Mouse (Mus musculus) forebrain, embryonic 10.5 days (tissue): Measurements from ENCODE around the gene Blnk. TPM values are rescaled to one million over a fixed set of nuclear protein-coding genes. Genes with fewer than 3 reads are reported as not detected.

Source experiments
- DNase-seq: peaks from one replicate; pipeline ENCODE4 v3.0.0-alpha.2; 2017; ENCODE audit warnings: low spot score; ENCODE audit errors: extremely low spot score
- H3K27ac ChIP-seq: fragments of 300-500 bp; sonication (generic); 2 replicates; pipeline ENCODE4 v1.5.1; 2016; ENCODE audit warnings: mild to moderate bottlenecking
- H3K27me3 ChIP-seq: fragments of 300-500 bp; sonication (generic); 2 replicates; pipeline ENCODE4 v1.6.1; 2016; ENCODE audit warnings: mild to moderate bottlenecking; ENCODE audit not compliant: poor library complexity, severe bottlenecking
- H3K36me3 ChIP-seq: fragments of 300-500 bp; sonication (generic); replicated peaks from 2 replicates; pipeline ENCODE4 v1.6.1; 2016; ENCODE audit warnings: mild to moderate bottlenecking, moderate library complexity
- H3K4me1 ChIP-seq: fragments of 300-500 bp; sonication (generic); 2 replicates; pipeline ENCODE4 v1.6.1; 2016
- H3K4me3 ChIP-seq: fragments of 300-500 bp; sonication (generic); 2 replicates; pipeline ENCODE4 v1.5.1; 2016; ENCODE audit warnings: mild to moderate bottlenecking, moderate library complexity
- H3K9me3 ChIP-seq: fragments of 300-500 bp; sonication (generic); 2 replicates; pipeline ENCODE4 v1.6.1; 2016; ENCODE audit warnings: mild to moderate bottlenecking, moderate library complexity
- WGBS: fragments of 180-500 bp; shearing (Covaris S2); methylation state at CpG from one replicate; pipeline ENCODE4 v1.1.7; 2016; 5-methylcytosine and 5-hydroxymethylcytosine counted together
- polyA plus RNA-seq: library from polyadenylated mRNA; unstranded; fragments of >200 nt; fragmentation: Nextera tagmentation; extraction: Ambion mirVana; gene quantifications from 2 replicates; pipeline ENCODE4 v1.2.1, GENCODE M21; 2016

Gene Blnk
- polyA plus RNA-seq, 1 experiment from 2014 or later: 0.35 TPM

GRCm38 (mm10) chr19:40976946-40977917, 17.1 kb downstream of the Blnk start:
- H3K27me3 ChIP-seq: no peaks in the 10 kb centered on the region

DNA sequence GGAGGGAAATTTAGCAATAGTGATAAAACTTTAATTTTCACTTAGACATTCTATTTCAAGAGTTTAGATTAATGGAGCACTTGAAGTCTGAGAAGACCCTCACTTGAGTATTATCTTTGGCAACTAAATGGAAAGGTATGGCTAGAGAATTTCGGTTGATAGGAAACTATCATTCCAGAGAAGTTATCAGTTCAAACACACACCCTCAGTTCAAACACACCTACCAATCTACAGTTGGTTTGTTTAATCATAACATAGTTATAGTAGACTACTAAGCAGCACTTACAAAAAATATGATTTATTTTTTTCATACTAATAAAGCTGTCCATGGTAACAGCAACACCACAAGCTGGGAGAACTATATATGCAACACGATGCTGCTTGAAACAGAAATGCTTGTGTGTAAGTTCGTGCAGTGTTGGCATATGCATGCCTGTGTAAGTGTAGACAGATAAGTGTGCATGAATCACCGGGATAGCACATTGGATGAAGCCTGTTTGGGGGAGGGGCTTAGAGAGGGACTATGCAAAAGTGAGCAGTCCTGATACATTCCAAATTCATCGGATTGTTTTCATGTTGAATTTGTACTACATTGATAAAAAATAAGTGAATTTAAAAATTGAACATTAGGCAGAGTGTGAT, 22.9 kb downstream of the Blnk start:
- Histone ChIP-seq H3K4me3 (no peak overlapping the region), H3K27me3 (no peaks in the 10 kb centered on the region), H3K4me1 (no peaks in the 10 kb centered on the region), H3K9me3 (no peaks in the 10 kb centered on the region), H3K27ac (no peak overlapping the region), H3K36me3 (no peaks in the 10 kb centered on the region)
- 89% methylated on average over 5 of the region's 5 CpGs for WGBS
- DNase-seq: no peak

More at GRCm38 (mm10) chr19:40976946-40977917, 17.1 kb downstream of the Blnk start:
- WGBS: 87% methylated on average over 11 of the region's 11 CpGs
- H3K9me3 ChIP-seq: no peaks in the 10 kb centered on the region
- no peak for DNase-seq
- no peaks in the 10 kb centered on the region for H3K36me3 ChIP-seq
- H3K4me3 ChIP-seq: no peak overlapping the region
- H3K4me1 ChIP-seq: no peaks in the 10 kb centered on the region
- no peak overlapping the region for H3K27ac ChIP-seq

GRCm38 (mm10) chr19:40970775-40971174, 23.6 kb downstream of the Blnk start:
- no peak overlapping the region for H3K27ac ChIP-seq
- no peak overlapping the region for H3K4me3 ChIP-seq
- H3K4me1 ChIP-seq: no peaks in the 10 kb centered on the region
- H3K9me3 ChIP-seq: no peaks in the 10 kb centered on the region
- H3K27me3 ChIP-seq: no peaks in the 10 kb centered on the region
- 85% methylated on average over 7 of the region's 7 CpGs for WGBS
- DNase-seq: no peak
- H3K36me3 ChIP-seq: no peaks in the 10 kb centered on the region

- WGBS: 83% methylated on average over 4 of the region's 4 CpGs
- no peaks in the 10 kb centered on the region for H3K36me3 ChIP-seq
- H3K4me3 ChIP-seq: no peak overlapping the region
- H3K9me3 ChIP-seq: no peaks in the 10 kb centered on the region
- H3K4me1 ChIP-seq: no peaks in the 10 kb centered on the region
- no peaks in the 10 kb centered on the region for H3K27me3 ChIP-seq
- no peak for DNase-seq
- no peak overlapping the region for H3K27ac ChIP-seq
Observed at GRCm38 (mm10) chr19:40970301-40970700, 24.0 kb downstream of the Blnk start.

DNA sequence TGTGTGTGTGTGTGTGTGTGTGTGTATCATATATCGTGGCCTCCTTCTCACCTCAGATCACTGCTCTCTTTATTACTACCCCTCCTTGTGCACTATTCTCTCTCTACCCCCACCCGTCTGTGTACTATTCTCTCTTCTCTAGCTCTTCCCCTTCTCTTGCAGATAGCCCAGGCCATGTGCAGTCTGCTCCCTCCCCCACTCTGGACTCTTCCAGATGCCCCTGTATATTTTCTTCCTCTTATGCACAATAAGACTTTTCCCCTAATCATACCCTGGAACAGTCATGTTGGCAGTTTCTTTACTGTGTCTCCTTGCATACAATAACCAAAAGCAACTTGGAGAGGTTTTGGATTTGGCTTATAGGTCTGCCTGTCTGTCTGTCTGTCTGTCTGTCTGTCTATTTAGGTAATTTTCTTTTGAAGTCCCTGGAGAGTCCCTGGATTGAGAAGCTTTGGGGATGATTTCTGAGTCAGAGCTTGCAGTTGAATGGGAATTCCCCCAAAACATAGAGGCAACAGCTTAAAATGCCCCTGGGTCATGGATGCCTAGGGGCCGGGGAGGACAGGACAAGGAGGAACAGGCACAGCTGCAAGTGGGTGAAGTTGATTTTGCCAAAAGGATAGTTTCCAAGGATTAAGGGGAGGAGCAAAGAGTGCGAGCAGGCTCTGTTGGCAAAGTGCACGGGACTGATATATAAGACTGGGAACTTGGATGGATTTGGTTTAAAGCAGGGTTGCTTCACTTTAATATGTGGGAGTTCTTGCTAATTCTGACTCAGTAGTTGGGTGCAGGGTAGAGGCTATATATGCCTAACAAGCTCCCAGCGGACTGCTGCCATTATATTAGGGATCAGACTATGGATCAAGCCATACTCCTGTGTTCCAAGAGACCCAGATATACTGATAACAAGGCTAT, 29.1 kb downstream of the Blnk start:
- Histone ChIP-seq H3K9me3 (no peaks in the 10 kb centered on the region), H3K27ac (no peak overlapping the region), H3K27me3 (no peaks in the 10 kb centered on the region), H3K4me1 (peaks cover 5% of the 10 kb centered on the region; the same call in 1 of the 2 replicates), H3K4me3 (no peak overlapping the region), H3K36me3 (no peaks in the 10 kb centered on the region)
- no peak for DNase-seq
- 86% methylated on average over 6 of the region's 6 CpGs for WGBS

DNA sequence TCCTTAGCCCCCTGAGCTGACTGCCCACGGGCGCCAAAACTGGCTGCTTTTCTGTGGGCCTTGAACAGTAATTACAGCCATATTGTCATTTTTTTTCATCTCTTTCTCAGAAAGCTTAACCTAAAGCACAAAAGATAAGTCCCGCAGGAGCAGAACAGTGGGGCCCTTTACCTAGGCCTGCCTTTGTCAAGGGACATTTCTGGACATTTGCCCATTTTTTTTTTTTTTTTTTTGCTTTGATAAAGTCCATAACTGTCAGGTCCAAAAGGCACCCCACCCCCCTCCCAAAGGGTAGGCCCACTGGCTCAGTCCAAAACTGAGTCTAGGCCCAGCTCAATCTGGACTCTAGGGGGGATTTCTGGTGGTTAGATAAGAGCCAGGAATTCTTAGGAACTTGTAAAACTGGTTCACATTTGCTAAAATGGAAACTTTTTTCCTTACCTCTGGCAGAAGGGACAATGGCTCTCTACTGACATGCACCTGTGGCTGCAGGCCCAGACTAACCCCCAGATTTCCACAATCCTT, 29.9 kb downstream of the Blnk start:
- Histone ChIP-seq H3K4me3 (no peak overlapping the region), H3K27ac (no peak overlapping the region), H3K4me1 (peaks cover 8% of the 10 kb centered on the region; the same call in 1 of the 2 replicates), H3K27me3 (no peaks in the 10 kb centered on the region), H3K9me3 (no peaks in the 10 kb centered on the region), H3K36me3 (no peaks in the 10 kb centered on the region)
- 84% methylated on average over 3 of the region's 3 CpGs for WGBS
- DNase-seq: no peak

GRCm38 (mm10) chr19:40962988-40963387, 31.3 kb downstream of the Blnk start:
- no peaks in the 10 kb centered on the region for H3K27me3 ChIP-seq

GRCm38 (mm10) chr19:40958981-40959380, 35.4 kb downstream of the Blnk start:
- Histone ChIP-seq H3K27me3 (no peaks in the 10 kb centered on the region), H3K27ac (peak overlapping the region; percentile 26; the same call in 1 of the 2 replicates), H3K4me1 (peaks cover 13% of the 10 kb centered on the region), H3K9me3 (no peaks in the 10 kb centered on the region), H3K36me3 (no peaks in the 10 kb centered on the region), H3K4me3 (no peak overlapping the region)
- WGBS: 20% methylated on average over 1 of the region's 1 CpGs
- DNase-seq: no peak

More at GRCm38 (mm10) chr19:40962988-40963387, 31.3 kb downstream of the Blnk start:
- DNase-seq: peak; percentile 23
- H3K4me1 ChIP-seq: peaks cover 17% of the 10 kb centered on the region
- H3K4me3 ChIP-seq: no peak overlapping the region
- H3K9me3 ChIP-seq: no peaks in the 10 kb centered on the region
- H3K27ac ChIP-seq: no peak overlapping the region
- no peaks in the 10 kb centered on the region for H3K36me3 ChIP-seq
- 53% methylated on average over 12 of the region's 12 CpGs for WGBS

DNA sequence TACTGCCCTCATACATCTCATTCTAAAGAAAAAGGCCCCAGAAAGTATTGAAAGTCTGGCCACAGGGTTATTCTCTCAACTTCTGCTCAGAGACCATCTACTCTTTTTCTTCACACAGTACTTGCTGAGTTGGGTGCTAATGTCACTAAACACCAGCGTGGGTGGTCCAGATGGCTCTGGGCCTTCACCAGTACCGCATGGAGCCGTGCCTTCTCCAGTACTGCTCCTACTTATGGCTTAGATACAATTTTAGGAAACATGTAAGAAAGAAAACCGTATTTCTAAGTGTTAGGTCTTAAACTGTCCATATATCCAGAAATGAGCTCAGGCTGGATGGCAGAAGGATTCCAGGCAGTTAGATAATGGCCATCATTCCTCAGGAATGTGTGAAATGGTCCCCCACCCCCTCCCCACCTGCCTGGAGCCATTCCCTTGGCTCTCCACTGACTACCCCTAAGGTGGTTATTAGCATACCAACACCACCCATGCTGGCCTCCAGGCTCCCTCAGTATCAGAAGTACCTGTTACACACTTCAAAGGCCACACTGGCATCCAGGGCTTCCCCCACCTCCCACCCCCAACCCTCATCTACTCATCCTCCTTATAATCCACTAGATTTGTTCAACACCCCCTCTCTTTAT, 47.3 kb downstream of the Blnk start:
- H3K36me3 ChIP-seq: no peaks in the 10 kb centered on the region
- no peaks in the 10 kb centered on the region for H3K27me3 ChIP-seq
- H3K4me1 ChIP-seq: peaks cover 5% of the 10 kb centered on the region
- H3K27ac ChIP-seq: no peak overlapping the region
- WGBS: 89% methylated on average over 4 of the region's 4 CpGs
- no peak for DNase-seq
- H3K9me3 ChIP-seq: no peaks in the 10 kb centered on the region
- H3K4me3 ChIP-seq: no peak overlapping the region

DNA sequence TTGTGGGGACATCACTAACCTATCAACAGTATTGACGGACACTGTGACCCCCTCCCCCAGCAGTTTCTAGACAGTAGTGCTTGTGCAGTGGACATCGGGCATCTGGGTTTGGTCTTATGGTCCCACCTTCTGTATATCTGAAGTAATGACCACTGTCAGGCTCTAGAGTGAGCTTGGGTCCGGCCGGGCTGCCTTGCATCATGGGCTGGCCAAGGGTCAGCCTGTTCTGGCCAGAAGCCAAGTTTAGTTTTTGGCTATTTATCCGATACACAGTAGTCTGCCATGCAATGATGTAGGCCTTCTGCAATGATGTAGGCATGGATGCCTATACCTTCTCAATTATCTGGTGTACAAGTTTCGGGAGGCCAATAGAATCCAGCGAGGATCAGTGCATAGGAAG, 50.8 kb downstream of the Blnk start:
- no peak overlapping the region for H3K27ac ChIP-seq
- H3K27me3 ChIP-seq: no peaks in the 10 kb centered on the region
- peaks cover 8% of the 10 kb centered on the region for H3K4me1 ChIP-seq
- peaks cover 9% of the 10 kb centered on the region for H3K9me3 ChIP-seq
- WGBS: 94% methylated on average over 7 of the region's 7 CpGs
- no peak overlapping the region for H3K4me3 ChIP-seq
- no peaks in the 10 kb centered on the region for H3K36me3 ChIP-seq
- DNase-seq: no peak

GRCm38 (mm10) chr19:40936038-40936437, 58.3 kb downstream of the Blnk start:
- H3K4me3 ChIP-seq: no peak overlapping the region
- H3K27ac ChIP-seq: no peak overlapping the region; the same call in 1 of the 2 replicates
- no peaks in the 10 kb centered on the region for H3K36me3 ChIP-seq
- H3K9me3 ChIP-seq: peaks cover 9% of the 10 kb centered on the region
- peaks cover 10% of the 10 kb centered on the region for H3K4me1 ChIP-seq
- WGBS: 40% methylated on average over 5 of the region's 5 CpGs
- no peak for DNase-seq
- no peaks in the 10 kb centered on the region for H3K27me3 ChIP-seq

GRCm38 (mm10) chr19:40935376-40935775, 59.0 kb downstream of the Blnk start:
- Histone ChIP-seq H3K9me3 (peaks cover 9% of the 10 kb centered on the region), H3K27ac (no peak overlapping the region), H3K4me1 (peaks cover 10% of the 10 kb centered on the region), H3K36me3 (no peaks in the 10 kb centered on the region), H3K4me3 (no peak overlapping the region), H3K27me3 (no peaks in the 10 kb centered on the region)
- WGBS: 40% methylated on average over 8 of the region's 8 CpGs
- no peak for DNase-seq
